Mouse (Mus musculus) macrophage (primary cell): ENCODE results near the gene Zmynd8. TPM values are rescaled to one million over a fixed set of nuclear protein-coding genes. Genes with fewer than 3 reads are reported as not detected.

ENCODE experiments used
- H3K27ac ChIP-seq: fragments of 350-480 bp; formaldehyde crosslinking; 2 replicates; pipeline ENCODE4 v1.9.0; 2021
- H3K36me3 ChIP-seq: fragments of 350-480 bp; formaldehyde crosslinking; 2 replicates; pipeline ENCODE4 v1.9.0; 2021; ENCODE audit errors: inconsistent target
- H3K4me3 ChIP-seq: fragments of 350-480 bp; formaldehyde crosslinking; 2 replicates; pipeline ENCODE4 v1.9.0; 2021; ENCODE audit errors: inconsistent target
- H3K79me2 ChIP-seq: fragments of 350-480 bp; formaldehyde crosslinking; 2 replicates; pipeline ENCODE4 v1.9.0; 2021; ENCODE audit errors: inconsistent target
- WGBS: methylation state at CpG from one replicate; pipeline ENCODE4 v1.1.7; 2026; ENCODE audit warnings: inconsistent platforms; ENCODE audit not compliant: missing documents; 5-methylcytosine and 5-hydroxymethylcytosine counted together
- polyA plus RNA-seq: library from polyadenylated mRNA; stranded (reverse); fragments of 250-400 nt; gene quantifications from 3 replicates; pipeline ENCODE4 v1.2.4, GENCODE M21; 2018; ENCODE audit warnings: inconsistent platforms

Zmynd8 gene
- polyA plus RNA-seq, 1 experiment from 2014 or later = 95.5 TPM

GRCm38 (mm10) chr2:165788796-165789195 is 110.0 kb downstream of the Zmynd8 start:
- 98% methylated on average over 9 of the region's 9 CpGs for WGBS
- Histone ChIP-seq H3K79me2 (peaks cover 4% of the 10 kb centered on the region; the same call in 1 of the 2 replicates), H3K27ac (no peak overlapping the region), H3K36me3 (peaks cover 79% of the 10 kb centered on the region), H3K4me3 (no peak overlapping the region)

GRCm38 (mm10) chr2:165788005-165788404 is 110.8 kb downstream of the Zmynd8 start:
- Histone ChIP-seq H3K4me3 (no peak overlapping the region), H3K36me3 (peaks cover 86% of the 10 kb centered on the region), H3K79me2 (peaks cover 4% of the 10 kb centered on the region; the same call in 1 of the 2 replicates), H3K27ac (no peak overlapping the region)
- WGBS = 52% methylated on average over 11 of the region's 11 CpGs

GRCm38 (mm10) chr2:165786467-165786866 is 112.3 kb downstream of the Zmynd8 start:
- H3K27ac ChIP-seq = no peak overlapping the region
- H3K36me3 ChIP-seq = peaks cover 83% of the 10 kb centered on the region
- 88% methylated on average over 1 of the region's 1 CpGs for WGBS

GRCm38 (mm10) chr2:165785312-165786036 is 113.3 kb downstream of the Zmynd8 start:
- no peak overlapping the region for H3K27ac ChIP-seq
- peaks cover 73% of the 10 kb centered on the region for H3K36me3 ChIP-seq

More at GRCm38 (mm10) chr2:165786467-165786866, 112.3 kb downstream of the Zmynd8 start:
- H3K4me3 ChIP-seq = no peak overlapping the region
- H3K79me2 ChIP-seq = peaks cover 2% of the 10 kb centered on the region; the same call in 1 of the 2 replicates

GRCm38 (mm10) chr2:165782324-165782723 is 116.5 kb downstream of the Zmynd8 start:
- peaks cover 44% of the 10 kb centered on the region; the same call in 1 of the 2 replicates for H3K36me3 ChIP-seq
- 32% methylated on average over 5 of the region's 5 CpGs for WGBS
- H3K27ac ChIP-seq = no peak overlapping the region
- no peak overlapping the region for H3K4me3 ChIP-seq
- H3K79me2 ChIP-seq = no peaks in the 10 kb centered on the region

More at GRCm38 (mm10) chr2:165785312-165786036, 113.3 kb downstream of the Zmynd8 start:
- WGBS = 93% methylated on average over 20 of the region's 20 CpGs
- no peaks in the 10 kb centered on the region; the same call in 1 of the 2 replicates for H3K79me2 ChIP-seq
- H3K4me3 ChIP-seq = no peak overlapping the region

- no peak overlapping the region for H3K4me3 ChIP-seq
- H3K79me2 ChIP-seq = no peaks in the 10 kb centered on the region
- WGBS = 29% methylated on average over 6 of the region's 6 CpGs
- peaks cover 13% of the 10 kb centered on the region; the same call in 1 of the 2 replicates for H3K36me3 ChIP-seq
- H3K27ac ChIP-seq = no peak overlapping the region
These were observed 119.9 kb downstream of the Zmynd8 start for GRCm38 (mm10) chr2:165778927-165779326.

GRCm38 (mm10) chr2:165769375-165769948 is 129.4 kb downstream of the Zmynd8 start:
- Histone ChIP-seq H3K79me2 (no peaks in the 10 kb centered on the region), H3K27ac (no peak overlapping the region), H3K36me3 (no peaks in the 10 kb centered on the region), H3K4me3 (no peak overlapping the region)
- WGBS = 91% methylated on average over 8 of the region's 10 CpGs

- no peaks in the 10 kb centered on the region for H3K79me2 ChIP-seq
- WGBS = 4% methylated on average over 9 of the region's 11 CpGs
- no peak overlapping the region for H3K27ac ChIP-seq
- no peaks in the 10 kb centered on the region for H3K36me3 ChIP-seq
- no peak overlapping the region for H3K4me3 ChIP-seq
These were observed 129.9 kb downstream of the Zmynd8 start for GRCm38 (mm10) chr2:165768805-165769358.

- no peak overlapping the region for H3K4me3 ChIP-seq
- H3K27ac ChIP-seq = no peak overlapping the region
- H3K79me2 ChIP-seq = no peaks in the 10 kb centered on the region
- 93% methylated on average over 11 of the region's 13 CpGs for WGBS
- H3K36me3 ChIP-seq = no peaks in the 10 kb centered on the region
These were observed 139.3 kb downstream of the Zmynd8 start for GRCm38 (mm10) chr2:165759421-165759985.

GRCm38 (mm10) chr2:165758534-165758933 is 140.3 kb downstream of the Zmynd8 start:
- no peak overlapping the region for H3K4me3 ChIP-seq
- 76% methylated on average over 5 of the region's 5 CpGs for WGBS
- H3K27ac ChIP-seq = no peak overlapping the region
- H3K36me3 ChIP-seq = no peaks in the 10 kb centered on the region
- no peaks in the 10 kb centered on the region for H3K79me2 ChIP-seq

- Histone ChIP-seq H3K36me3 (no peaks in the 10 kb centered on the region), H3K27ac (no peak overlapping the region), H3K4me3 (no peak overlapping the region), H3K79me2 (no peaks in the 10 kb centered on the region)
- WGBS = 94% methylated on average over 15 of the region's 15 CpGs
These were observed 141.0 kb downstream of the Zmynd8 start for GRCm38 (mm10) chr2:165757799-165758198.

- H3K79me2 ChIP-seq = no peaks in the 10 kb centered on the region
- H3K36me3 ChIP-seq = no peaks in the 10 kb centered on the region
- WGBS = 64% methylated on average over 4 of the region's 4 CpGs
- no peak overlapping the region for H3K27ac ChIP-seq
- no peak overlapping the region for H3K4me3 ChIP-seq
These were observed 146.1 kb downstream of the Zmynd8 start for GRCm38 (mm10) chr2:165752704-165753103.

- Histone ChIP-seq H3K4me3 (no peak overlapping the region), H3K36me3 (no peaks in the 10 kb centered on the region), H3K27ac (no peak overlapping the region), H3K79me2 (no peaks in the 10 kb centered on the region)
- WGBS = 34% methylated on average over 7 of the region's 7 CpGs
These were observed 147.7 kb downstream of the Zmynd8 start for GRCm38 (mm10) chr2:165751068-165751467.

- no peaks in the 10 kb centered on the region for H3K79me2 ChIP-seq
- WGBS = 94% methylated on average over 11 of the region's 11 CpGs
- no peaks in the 10 kb centered on the region for H3K36me3 ChIP-seq
- no peak overlapping the region for H3K27ac ChIP-seq
- no peak overlapping the region for H3K4me3 ChIP-seq
These were observed 150.4 kb downstream of the Zmynd8 start for GRCm38 (mm10) chr2:165748426-165748825.

GRCm38 (mm10) chr2:165747975-165748374 is 150.8 kb downstream of the Zmynd8 start:
- no peak overlapping the region for H3K4me3 ChIP-seq
- 86% methylated on average over 7 of the region's 7 CpGs for WGBS
- no peaks in the 10 kb centered on the region for H3K36me3 ChIP-seq
- no peak overlapping the region for H3K27ac ChIP-seq
- H3K79me2 ChIP-seq = no peaks in the 10 kb centered on the region
